Mouse (Mus musculus) neural tube, embryonic 12.5 days (tissue): ENCODE results near the gene Gm44805. TPM values are rescaled to one million over a fixed set of nuclear protein-coding genes. Genes with fewer than 3 reads are reported as not detected.

Experiments
- ATAC-seq: fragments of 200-750 bp; cut with Nextera tagmentation; 2 replicates; pipeline ENCODE4 v1.8.0; 2017; ENCODE audit warnings: low read depth, mild to moderate bottlenecking, moderate TSS enrichment, moderate library complexity; ENCODE audit not compliant: low FRiP score
- H3K27ac ChIP-seq: fragments of 300-500 bp; sonication (generic); 2 replicates; pipeline ENCODE4 v1.5.1; 2016
- H3K27me3 ChIP-seq: fragments of 300-500 bp; sonication (generic); replicated peaks from 2 replicates; pipeline ENCODE4 v1.6.1; 2016; ENCODE audit warnings: mild to moderate bottlenecking
- H3K36me3 ChIP-seq: fragments of 300-500 bp; sonication (generic); 2 replicates; pipeline ENCODE4 v1.6.1; 2016; ENCODE audit warnings: mild to moderate bottlenecking
- H3K4me1 ChIP-seq: fragments of 300-500 bp; sonication (generic); 2 replicates; pipeline ENCODE4 v1.6.1; 2016
- H3K4me2 ChIP-seq: fragments of 300-500 bp; sonication (generic); replicated peaks from 2 replicates; pipeline ENCODE4 v1.6.1; 2016; ENCODE audit warnings: mild to moderate bottlenecking
- H3K4me3 ChIP-seq: fragments of 300-500 bp; sonication (generic); 2 replicates; pipeline ENCODE4 v1.5.1; 2016
- H3K9ac ChIP-seq: fragments of 300-500 bp; sonication (generic); 2 replicates; pipeline ENCODE4 v1.6.1; 2016; ENCODE audit warnings: mild to moderate bottlenecking
- H3K9me3 ChIP-seq: fragments of 300-500 bp; sonication (generic); 2 replicates; pipeline ENCODE4 v1.6.1; 2016; ENCODE audit warnings: mild to moderate bottlenecking
- WGBS: fragments of 180-500 bp; shearing (Covaris S2); methylation state at CpG from one replicate; pipeline ENCODE4 v1.1.7; 2016; 5-methylcytosine and 5-hydroxymethylcytosine counted together
- polyA plus RNA-seq: library from polyadenylated mRNA; unstranded; fragments of >200 nt; fragmentation: Nextera tagmentation; extraction: Ambion mirVana; gene quantifications from 2 replicates; pipeline ENCODE4 v1.2.1, GENCODE M21; 2016

The Gm44805 gene
- polyA plus RNA-seq, 1 experiment from 2014 or later = not detected

- 96% methylated on average over 15 of the region's 15 CpGs for WGBS
- peaks cover 70% of the 10 kb centered on the region for H3K36me3 ChIP-seq
- no peaks in the 10 kb centered on the region for H3K27me3 ChIP-seq
- no peaks in the 10 kb centered on the region for H3K9me3 ChIP-seq
- H3K4me1 ChIP-seq = no peaks in the 10 kb centered on the region; the same call in 1 of the 2 replicates
- H3K27ac ChIP-seq = no peak overlapping the region
- H3K4me2 ChIP-seq = no peak overlapping the region
- H3K9ac ChIP-seq = no peak overlapping the region
- ATAC-seq = no peak
- H3K4me3 ChIP-seq = no peak overlapping the region
Observed at GRCm38 (mm10) chr7:19633855-19634254, 47.4 kb downstream of the Gm44805 start.

GRCm38 (mm10) chr7:19633197-19633596, 48.0 kb downstream of the Gm44805 start:
- no peaks in the 10 kb centered on the region for H3K9me3 ChIP-seq
- no peak for ATAC-seq
- H3K9ac ChIP-seq = no peak overlapping the region
- H3K36me3 ChIP-seq = peaks cover 63% of the 10 kb centered on the region
- H3K27ac ChIP-seq = no peak overlapping the region
- H3K4me2 ChIP-seq = no peak overlapping the region
- H3K4me3 ChIP-seq = no peak overlapping the region
- H3K4me1 ChIP-seq = no peaks in the 10 kb centered on the region; the same call in 1 of the 2 replicates
- 92% methylated on average over 17 of the region's 17 CpGs for WGBS
- H3K27me3 ChIP-seq = no peaks in the 10 kb centered on the region

GRCm38 (mm10) chr7:19632720-19633119, 48.5 kb downstream of the Gm44805 start:
- Histone ChIP-seq H3K4me3 (no peak overlapping the region), H3K9me3 (no peaks in the 10 kb centered on the region), H3K9ac (no peak overlapping the region), H3K36me3 (peaks cover 58% of the 10 kb centered on the region), H3K4me2 (no peak overlapping the region), H3K27ac (no peak overlapping the region), H3K4me1 (no peaks in the 10 kb centered on the region; the same call in 1 of the 2 replicates), H3K27me3 (no peaks in the 10 kb centered on the region)
- no peak for ATAC-seq

GRCm38 (mm10) chr7:19632275-19632674, 48.9 kb downstream of the Gm44805 start:
- peaks cover 54% of the 10 kb centered on the region for H3K36me3 ChIP-seq
- H3K4me2 ChIP-seq = no peak overlapping the region
- no peak overlapping the region for H3K27ac ChIP-seq
- no peaks in the 10 kb centered on the region for H3K9me3 ChIP-seq
- H3K9ac ChIP-seq = no peak overlapping the region
- H3K4me1 ChIP-seq = no peaks in the 10 kb centered on the region; the same call in 1 of the 2 replicates
- no peak overlapping the region for H3K4me3 ChIP-seq
- ATAC-seq = no peak
- no peaks in the 10 kb centered on the region for H3K27me3 ChIP-seq

- peak; percentile 79 for ATAC-seq
- Histone ChIP-seq H3K27ac (no peak within 1 kb of the TSS), H3K9ac (peak within 1 kb of the TSS; percentile 47), H3K4me1 (no peaks in the 10 kb centered on the region; the same call in 1 of the 2 replicates), H3K27me3 (no peaks in the 10 kb centered on the region), H3K4me3 (peak within 1 kb of the TSS; percentile 76), H3K36me3 (peaks cover 25% of the 10 kb centered on the region), H3K4me2 (peak within 1 kb of the TSS; percentile 97), H3K9me3 (no peaks in the 10 kb centered on the region)
- under 1% methylated on average over 28 of the region's 41 CpGs for WGBS
Observed at GRCm38 (mm10) chr7:19629361-19629734, 51.9 kb downstream of the Gm44805 start, which contains the start of gene Relb. Relb (minus strand) TSS chr7:19629438.

- peak overlapping the region; percentile 97 for H3K4me2 ChIP-seq
- ATAC-seq = peak; percentile 87
- peak overlapping the region; percentile 76 for H3K4me3 ChIP-seq
- H3K9ac ChIP-seq = peak overlapping the region; percentile 47
- H3K4me1 ChIP-seq = no peaks in the 10 kb centered on the region; the same call in 1 of the 2 replicates
- H3K36me3 ChIP-seq = peaks cover 19% of the 10 kb centered on the region
- H3K9me3 ChIP-seq = no peaks in the 10 kb centered on the region
- H3K27me3 ChIP-seq = no peaks in the 10 kb centered on the region
- WGBS = 2% methylated on average over 55 of the region's 57 CpGs
- no peak overlapping the region for H3K27ac ChIP-seq
Observed at GRCm38 (mm10) chr7:19628536-19629360, 52.5 kb downstream of the Gm44805 start.

- no peaks in the 10 kb centered on the region; the same call in 1 of the 2 replicates for H3K4me1 ChIP-seq
- H3K9ac ChIP-seq = no peak overlapping the region
- peak overlapping the region; percentile 97 for H3K4me2 ChIP-seq
- no peak for ATAC-seq
- H3K27ac ChIP-seq = no peak overlapping the region
- no peaks in the 10 kb centered on the region for H3K27me3 ChIP-seq
- WGBS = 16% methylated on average over 17 of the region's 17 CpGs
- H3K4me3 ChIP-seq = peak overlapping the region; percentile 76
- peaks cover 13% of the 10 kb centered on the region for H3K36me3 ChIP-seq
- H3K9me3 ChIP-seq = no peaks in the 10 kb centered on the region
Observed at GRCm38 (mm10) chr7:19628192-19628535, 53.1 kb downstream of the Gm44805 start.

- Histone ChIP-seq H3K27me3 (no peaks in the 10 kb centered on the region), H3K4me2 (peak overlapping the region; percentile 97), H3K36me3 (peaks cover 8% of the 10 kb centered on the region), H3K9me3 (no peaks in the 10 kb centered on the region), H3K9ac (no peak overlapping the region), H3K4me3 (no peak overlapping the region), H3K27ac (no peak overlapping the region), H3K4me1 (no peaks in the 10 kb centered on the region; the same call in 1 of the 2 replicates)
- ATAC-seq = no peak
- WGBS = 79% methylated on average over 3 of the region's 3 CpGs
Observed at GRCm38 (mm10) chr7:19627721-19628120, 53.5 kb downstream of the Gm44805 start.

- no peak for ATAC-seq
- Histone ChIP-seq H3K9me3 (no peaks in the 10 kb centered on the region), H3K9ac (no peak overlapping the region), H3K27me3 (peaks cover 3% of the 10 kb centered on the region; the same call in 1 of the 2 replicates), H3K36me3 (no peaks in the 10 kb centered on the region), H3K27ac (no peak overlapping the region), H3K4me2 (no peak overlapping the region), H3K4me3 (no peak overlapping the region), H3K4me1 (peaks cover 5% of the 10 kb centered on the region; the same call in 1 of the 2 replicates)
- WGBS = 79% methylated on average over 2 of the region's 2 CpGs
Observed at GRCm38 (mm10) chr7:19623433-19623832, 57.8 kb downstream of the Gm44805 start.

GRCm38 (mm10) chr7:19622241-19622640, 59.0 kb downstream of the Gm44805 start:
- H3K27me3 ChIP-seq = peaks cover 3% of the 10 kb centered on the region; the same call in 1 of the 2 replicates
- no peaks in the 10 kb centered on the region for H3K36me3 ChIP-seq
- H3K27ac ChIP-seq = no peak overlapping the region
- ATAC-seq = no peak
- H3K9me3 ChIP-seq = no peaks in the 10 kb centered on the region
- H3K4me2 ChIP-seq = no peak overlapping the region
- H3K9ac ChIP-seq = no peak overlapping the region
- 30% methylated on average over 6 of the region's 6 CpGs for WGBS
- peaks cover 5% of the 10 kb centered on the region; the same call in 1 of the 2 replicates for H3K4me1 ChIP-seq
- no peak overlapping the region for H3K4me3 ChIP-seq
